Mouse (Mus musculus): ENCODE results near the gene Kcnh4.

- no peak for TF ChIP-seq POU5F1 (IDR thresholded peaks at IDR 0.05; ENCODE audit: borderline replicate concordance, low read length)
- TF ChIP-seq CTCF (conservative IDR thresholded peaks at IDR 0.05; ENCODE audit: low read length), result no peak
- no peak for TF ChIP-seq NANOG (IDR thresholded peaks at IDR 0.05; ENCODE audit: borderline replicate concordance, low read length)
Observed at GRCm38 (mm10) chr11:100718866-100719265, 40.9 kb downstream of the Kcnh4 start.
